ENCODE assay signal across 13 mouse cellular contexts in genomic region chrX:12791674-12792340, GRCm38 (mm10). TPM values are rescaled to one million over a fixed set of nuclear protein-coding genes. Genes with fewer than 3 reads are reported as not detected.
DNase-seq lines count a peak whose midpoint lies in the region; ATAC-seq and TF ChIP-seq lines count a peak whose summit lies in the region.
"Had no signal": no experiment of that assay in that cellular context is flagged by ENCODE, and none has a peak within 500 bp of the region (broad histone marks: within the 10 kb centered on the region; RNA-seq: fewer than 3 reads in every experiment).

No protein-coding gene starts in this region.

- TF ChIP-seq CTCF in liver, postnatal 0 days (IDR thresholded peaks at IDR 0.05; ENCODE audit: low read depth): no peak

- no peak overlapping the region for H3K9ac ChIP-seq in neural tube, embryonic 11.5 days (ENCODE audit: low read length)
- no peak overlapping the region for H3K9ac ChIP-seq in forebrain, embryonic 15.5 days (replicated peaks)
- no peak overlapping the region for H3K9ac ChIP-seq in liver, postnatal 0 days (replicated peaks)
- no peak overlapping the region for H3K9ac ChIP-seq in kidney, embryonic 15.5 days
- H3K9ac ChIP-seq: liver, embryonic 15.5 days had no signal

- no peak for ATAC-seq in neural tube, embryonic 11.5 days (ENCODE audit: insufficient read depth, low FRiP score, low TSS enrichment)
- peak; percentile 83 for ATAC-seq in forebrain, embryonic 15.5 days (replicated peaks)
- ATAC-seq in liver, postnatal 0 days: no peak
- ATAC-seq in kidney, embryonic 15.5 days (replicated peaks; ENCODE audit: low FRiP score): no peak

- DNase-seq in neural tube, embryonic 11.5 days (ENCODE audit: low spot score): peak; percentile 13
- no peak for DNase-seq in neural tube, embryonic 10.5 days (ENCODE audit: extremely low spot score, low spot score)
- DNase-seq in midbrain, embryonic 10.5 days (ENCODE audit: low spot score): no peak
- DNase-seq in liver, postnatal 0 days: no peak
- DNase-seq in Muller cell, postnatal 12 days (ENCODE audit: inconsistent ontology term): no peak
- no peak for DNase-seq in liver
- DNase-seq: kidney, postnatal 10 days had no signal

- no peaks in the 10 kb centered on the region for H3K27me3 ChIP-seq in neural tube, embryonic 11.5 days (ENCODE audit: control insufficient read depth, insufficient read depth, low read length)
- H3K27me3 ChIP-seq in forebrain, embryonic 15.5 days: no peaks in the 10 kb centered on the region
- H3K27me3 ChIP-seq in midbrain, embryonic 10.5 days (ENCODE audit: low read depth, poor library complexity, severe bottlenecking): peaks cover 3% of the 10 kb centered on the region; the same call in 1 of the 2 replicates
- H3K27me3 ChIP-seq in liver, postnatal 0 days (ENCODE audit: insufficient read depth, low read length): no peaks in the 10 kb centered on the region
- no peaks in the 10 kb centered on the region for H3K27me3 ChIP-seq in kidney, embryonic 15.5 days
- H3K27me3 ChIP-seq: CH12.LX; liver, embryonic 15.5 days had no signal

- no peaks in the 10 kb centered on the region for H3K9me3 ChIP-seq in neural tube, embryonic 11.5 days (ENCODE audit: control insufficient read depth, low read length)
- H3K9me3 ChIP-seq in forebrain, embryonic 15.5 days: no peaks in the 10 kb centered on the region
- H3K9me3 ChIP-seq in midbrain, embryonic 10.5 days (replicated peaks): no peaks in the 10 kb centered on the region
- H3K9me3 ChIP-seq in liver, postnatal 0 days (ENCODE audit: low read length): no peaks in the 10 kb centered on the region
- no peaks in the 10 kb centered on the region for H3K9me3 ChIP-seq in kidney, embryonic 15.5 days (replicated peaks)
- H3K9me3 ChIP-seq: liver, embryonic 15.5 days had no signal

- WGBS in neural tube, embryonic 11.5 days: 81% methylated on average over 4 of the region's 4 CpGs
- 43% methylated on average over 4 of the region's 4 CpGs for WGBS in forebrain, embryonic 15.5 days
- WGBS in midbrain, embryonic 10.5 days: 79% methylated on average over 4 of the region's 4 CpGs
- 70% methylated on average over 4 of the region's 4 CpGs for WGBS in liver, postnatal 0 days (ENCODE audit: insufficient replicate concordance)
- 80% methylated on average over 4 of the region's 4 CpGs for WGBS in kidney, embryonic 15.5 days

- H3K4me3 ChIP-seq in neural tube, embryonic 11.5 days (ENCODE audit: low read depth, low read length): no peak overlapping the region
- no peak overlapping the region for H3K4me3 ChIP-seq in forebrain, embryonic 15.5 days
- H3K4me3 ChIP-seq in midbrain, embryonic 10.5 days: no peak overlapping the region
- no peak overlapping the region for H3K4me3 ChIP-seq in liver, postnatal 0 days (ENCODE audit: low read depth, low read length)
- H3K4me3 ChIP-seq in kidney, embryonic 15.5 days (replicated peaks): no peak overlapping the region
- H3K4me3 ChIP-seq: liver, embryonic 15.5 days; myocyte had no signal

- TF ChIP-seq EP300 in liver, postnatal 0 days (IDR thresholded peaks at IDR 0.05; ENCODE audit: low read depth): no peak

- H3K4me2 ChIP-seq in neural tube, embryonic 11.5 days (ENCODE audit: low read depth): no peak overlapping the region
- H3K4me2 ChIP-seq in forebrain, embryonic 15.5 days (replicated peaks): no peak overlapping the region
- H3K4me2 ChIP-seq in liver, postnatal 0 days (ENCODE audit: low read depth, low read length): no peak overlapping the region
- H3K4me2 ChIP-seq in kidney, embryonic 15.5 days: no peak overlapping the region
- H3K4me2 ChIP-seq: heart, embryonic 11.5 days; liver, embryonic 15.5 days had no signal

- H3K4me1 ChIP-seq in neural tube, embryonic 11.5 days (ENCODE audit: control insufficient read depth, insufficient read depth, low read length): no peaks in the 10 kb centered on the region
- 0 out of 2 replicates have a peak, but pooled peaks cover 6% of the 10 kb centered on the region for H3K4me1 ChIP-seq in forebrain, embryonic 15.5 days
- no peaks in the 10 kb centered on the region for H3K4me1 ChIP-seq in midbrain, embryonic 10.5 days
- no peaks in the 10 kb centered on the region for H3K4me1 ChIP-seq in liver, postnatal 0 days (ENCODE audit: insufficient read depth)
- H3K4me1 ChIP-seq in kidney, embryonic 15.5 days: no peaks in the 10 kb centered on the region
- H3K4me1 ChIP-seq: liver, embryonic 15.5 days had no signal

- no peaks in the 10 kb centered on the region for H3K36me3 ChIP-seq in neural tube, embryonic 11.5 days (ENCODE audit: control insufficient read depth, insufficient read depth, low read length)
- H3K36me3 ChIP-seq in forebrain, embryonic 15.5 days: no peaks in the 10 kb centered on the region
- no peaks in the 10 kb centered on the region for H3K36me3 ChIP-seq in midbrain, embryonic 10.5 days
- no peaks in the 10 kb centered on the region for H3K36me3 ChIP-seq in liver, postnatal 0 days (replicated peaks; ENCODE audit: insufficient read depth, low read length)
- no peaks in the 10 kb centered on the region for H3K36me3 ChIP-seq in kidney, embryonic 15.5 days
- H3K36me3 ChIP-seq: liver, embryonic 15.5 days had no signal

- H3K27ac ChIP-seq in neural tube, embryonic 11.5 days (ENCODE audit: low read depth, low read length): no peak overlapping the region
- H3K27ac ChIP-seq in forebrain, embryonic 15.5 days (replicated peaks): peak overlapping the region; percentile 89
- H3K27ac ChIP-seq in midbrain, embryonic 10.5 days (replicated peaks): 0 out of 2 replicates have a peak overlapping the region, but pooled peaks have one; percentile 49
- no peak overlapping the region for H3K27ac ChIP-seq in liver, postnatal 0 days (ENCODE audit: low read depth)
- no peak overlapping the region for H3K27ac ChIP-seq in kidney, embryonic 15.5 days
- H3K27ac ChIP-seq: liver, embryonic 15.5 days had no signal

RNA-seq across cellular contexts. Expression of gene Med14, which starts 29.9 kb away (rescaled TPM):
- 28.5 and 28.9 TPM in 2 replicates for polyA plus RNA-seq in neural tube, embryonic 11.5 days (2014; fragmentation: Nextera tagmentation; extraction: Ambion mirVana)
- polyA plus RNA-seq in forebrain, embryonic 15.5 days (2015; fragmentation: Nextera tagmentation; extraction: Ambion mirVana): 13.4 and 14.0 TPM in 2 replicates
- 10.6 and 12.4 TPM in 2 replicates for polyA plus RNA-seq in midbrain, embryonic 10.5 days (2016; fragmentation: Nextera tagmentation; extraction: Ambion mirVana)
- 3.4 and 3.6 TPM in 2 replicates for polyA plus RNA-seq in liver, postnatal 0 days (2015; fragmentation: Nextera tagmentation; extraction: Ambion mirVana)
- 12.4 and 12.8 TPM in 2 replicates for polyA plus RNA-seq in kidney, embryonic 15.5 days (2015; fragmentation: Nextera tagmentation; extraction: Ambion mirVana)

Comparison
In these comparisons a context has a peak if more than half of its experiments do, and no peak if none do; other contexts are left out.
1. H3K27ac ChIP-seq: peak in forebrain, embryonic 15.5 days (single experiment) and midbrain, embryonic 10.5 days (single experiment); none in neural tube, embryonic 11.5 days (single experiment), liver, postnatal 0 days (single experiment) and kidney, embryonic 15.5 days (single experiment).